Mouse (Mus musculus): ENCODE data around the gene Gucd1. TPM values are rescaled to one million over a fixed set of nuclear protein-coding genes. Genes with fewer than 3 reads are reported as not detected.

Gucd1 gene
- polyA plus RNA-seq, 1 experiment = 87.2 TPM

GRCm38 (mm10) chr10:75324391-75324790 lies 193.4 kb downstream of the Gucd1 start:
- H3K4me3 ChIP-seq (ENCODE audit: extremely low read depth, insufficient read depth, insufficient read length) = no peak overlapping the region
- H3K36me3 ChIP-seq (ENCODE audit: control insufficient read depth, insufficient read depth, low read length) = no peaks in the 10 kb centered on the region
- no peak for TF ChIP-seq CTCF (IDR thresholded peaks at IDR 0.05; ENCODE audit: extremely low read depth, insufficient read depth, insufficient read length, insufficient replicate concordance)
- no peak for TF ChIP-seq POLR2A (IDR thresholded peaks at IDR 0.05; ENCODE audit: low read depth, low read length)

DNA sequence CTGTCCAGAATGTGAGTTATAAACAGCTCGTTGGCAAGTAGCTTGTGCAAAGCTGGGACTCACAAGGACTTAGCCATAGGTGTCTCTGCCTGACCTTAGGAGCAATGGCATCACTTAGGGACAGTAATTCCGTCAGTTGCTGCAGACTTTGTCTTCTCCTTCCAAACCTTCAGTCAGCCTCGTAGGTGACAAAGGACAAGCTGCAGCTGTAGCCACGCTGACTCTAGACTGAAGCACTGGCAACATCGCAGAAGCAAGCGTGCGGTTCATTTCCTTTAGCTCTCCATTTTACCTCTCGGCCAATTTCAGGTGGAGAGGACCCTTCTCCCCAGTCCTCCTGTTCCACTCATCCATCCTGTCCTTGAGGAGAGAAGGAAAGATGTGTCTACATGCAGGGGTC lies 193.8 kb downstream of the Gucd1 start:
- no peak overlapping the region for H3K27ac ChIP-seq (ENCODE audit: insufficient read depth, low read length)
- TF ChIP-seq POLR2A (IDR thresholded peaks at IDR 0.05; ENCODE audit: low read depth, low read length) (no peak), CTCF (IDR thresholded peaks at IDR 0.05; ENCODE audit: extremely low read depth, insufficient read depth, insufficient read length, insufficient replicate concordance) (no peak)
- no peak for DNase-seq (ENCODE audit: low read depth in 1 of 2, low spot score in 2 of 2)
- 57% methylated on average over 8 of the region's 8 CpGs for WGBS
- no peak overlapping the region for H3K4me3 ChIP-seq (ENCODE audit: extremely low read depth, insufficient read depth, insufficient read length)
- H3K27me3 ChIP-seq (ENCODE audit: control insufficient read depth, insufficient read depth, low read length) = no peaks in the 10 kb centered on the region
- no peaks in the 10 kb centered on the region for H3K36me3 ChIP-seq (ENCODE audit: control insufficient read depth, insufficient read depth, low read length)
- peaks cover 44% of the 10 kb centered on the region for H3K4me1 ChIP-seq (ENCODE audit: control insufficient read depth, insufficient read depth, insufficient read length)

More at GRCm38 (mm10) chr10:75324391-75324790, 193.4 kb downstream of the Gucd1 start:
- no peak overlapping the region for H3K27ac ChIP-seq (ENCODE audit: insufficient read depth, low read length)
- 39% methylated on average over 10 of the region's 10 CpGs for WGBS
- H3K27me3 ChIP-seq (ENCODE audit: control insufficient read depth, insufficient read depth, low read length) = no peaks in the 10 kb centered on the region
- H3K4me1 ChIP-seq (ENCODE audit: control insufficient read depth, insufficient read depth, insufficient read length) = peaks cover 41% of the 10 kb centered on the region
- DNase-seq (ENCODE audit: low read depth in 1 of 2, low spot score in 2 of 2) = no peak

- Histone ChIP-seq H3K27me3 (ENCODE audit: control insufficient read depth, insufficient read depth, low read length) (no peaks in the 10 kb centered on the region), H3K4me1 (ENCODE audit: control insufficient read depth, insufficient read depth, insufficient read length) (peaks cover 48% of the 10 kb centered on the region), H3K4me3 (ENCODE audit: extremely low read depth, insufficient read depth, insufficient read length) (no peak overlapping the region), H3K36me3 (ENCODE audit: control insufficient read depth, insufficient read depth, low read length) (no peaks in the 10 kb centered on the region), H3K27ac (ENCODE audit: insufficient read depth, low read length) (no peak overlapping the region)
- WGBS = 77% methylated on average over 6 of the region's 6 CpGs
- TF ChIP-seq CTCF (IDR thresholded peaks at IDR 0.05; ENCODE audit: extremely low read depth, insufficient read depth, insufficient read length, insufficient replicate concordance) (no peak), POLR2A (IDR thresholded peaks at IDR 0.05; ENCODE audit: low read depth, low read length) (no peak)
- no peak for DNase-seq (ENCODE audit: low read depth in 1 of 2, low spot score in 2 of 2)
These were observed 194.8 kb downstream of the Gucd1 start for GRCm38 (mm10) chr10:75322966-75323365.

- Histone ChIP-seq H3K27me3 (ENCODE audit: control insufficient read depth, insufficient read depth, low read length) (peaks cover 4% of the 10 kb centered on the region; the same call in 1 of the 2 replicates), H3K4me1 (ENCODE audit: control insufficient read depth, insufficient read depth, insufficient read length) (peaks cover 44% of the 10 kb centered on the region), H3K36me3 (ENCODE audit: control insufficient read depth, insufficient read depth, low read length) (no peaks in the 10 kb centered on the region), H3K27ac (ENCODE audit: insufficient read depth, low read length) (peak overlapping the region; percentile 48; the same call in 1 of the 2 replicates), H3K4me3 (ENCODE audit: extremely low read depth, insufficient read depth, insufficient read length) (peak overlapping the region; percentile 12; the same call in 1 of the 2 replicates)
- 4% methylated on average over 4 of the region's 4 CpGs for WGBS
- peak; percentile 32 to 56 for DNase-seq (ENCODE audit: low read depth in 1 of 2, low spot score in 2 of 2)
- no peak for TF ChIP-seq CTCF (IDR thresholded peaks at IDR 0.05; ENCODE audit: extremely low read depth, insufficient read depth, insufficient read length, insufficient replicate concordance)
- no peak for TF ChIP-seq POLR2A (IDR thresholded peaks at IDR 0.05; ENCODE audit: low read depth, low read length)
These were observed 197.5 kb downstream of the Gucd1 start for GRCm38 (mm10) chr10:75320321-75320720.

DNA sequence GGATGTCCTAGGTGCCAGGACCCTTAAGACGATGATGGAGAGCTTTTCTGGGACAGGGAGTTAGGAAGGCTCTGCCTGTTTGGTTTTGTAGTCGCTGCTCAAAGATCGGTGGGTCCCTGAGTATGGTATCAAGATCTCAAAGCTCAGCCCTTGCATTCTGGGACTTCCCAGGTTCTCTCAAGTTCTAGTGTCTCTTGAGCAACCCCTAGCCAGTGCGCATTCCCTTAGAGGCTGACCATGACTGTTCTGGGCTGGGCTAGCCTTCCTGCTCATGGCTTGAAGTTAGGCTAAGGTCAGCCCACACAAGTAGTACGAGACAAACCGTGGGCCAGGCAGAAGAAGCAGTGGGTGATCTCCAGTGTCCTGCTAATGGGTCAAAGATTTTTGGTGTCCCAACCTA lies 199.6 kb downstream of the Gucd1 start:
- peak overlapping the region; percentile 87; the same call in 1 of the 2 replicates for H3K27ac ChIP-seq (ENCODE audit: insufficient read depth, low read length)
- peaks cover 36% of the 10 kb centered on the region; the same call in 1 of the 2 replicates for H3K4me1 ChIP-seq (ENCODE audit: control insufficient read depth, insufficient read depth, insufficient read length)
- TF ChIP-seq POLR2A (IDR thresholded peaks at IDR 0.05; ENCODE audit: low read depth, low read length) (no peak), CTCF (IDR thresholded peaks at IDR 0.05; ENCODE audit: extremely low read depth, insufficient read depth, insufficient read length, insufficient replicate concordance) (no peak)
- 68% methylated on average over 6 of the region's 6 CpGs for WGBS
- no peaks in the 10 kb centered on the region for H3K36me3 ChIP-seq (ENCODE audit: control insufficient read depth, insufficient read depth, low read length)
- H3K4me3 ChIP-seq (ENCODE audit: extremely low read depth, insufficient read depth, insufficient read length) = peak overlapping the region; percentile 90
- peaks cover 4% of the 10 kb centered on the region; the same call in 1 of the 2 replicates for H3K27me3 ChIP-seq (ENCODE audit: control insufficient read depth, insufficient read depth, low read length)
- DNase-seq (ENCODE audit: low read depth in 1 of 2, low spot score in 2 of 2) = no peak

DNA sequence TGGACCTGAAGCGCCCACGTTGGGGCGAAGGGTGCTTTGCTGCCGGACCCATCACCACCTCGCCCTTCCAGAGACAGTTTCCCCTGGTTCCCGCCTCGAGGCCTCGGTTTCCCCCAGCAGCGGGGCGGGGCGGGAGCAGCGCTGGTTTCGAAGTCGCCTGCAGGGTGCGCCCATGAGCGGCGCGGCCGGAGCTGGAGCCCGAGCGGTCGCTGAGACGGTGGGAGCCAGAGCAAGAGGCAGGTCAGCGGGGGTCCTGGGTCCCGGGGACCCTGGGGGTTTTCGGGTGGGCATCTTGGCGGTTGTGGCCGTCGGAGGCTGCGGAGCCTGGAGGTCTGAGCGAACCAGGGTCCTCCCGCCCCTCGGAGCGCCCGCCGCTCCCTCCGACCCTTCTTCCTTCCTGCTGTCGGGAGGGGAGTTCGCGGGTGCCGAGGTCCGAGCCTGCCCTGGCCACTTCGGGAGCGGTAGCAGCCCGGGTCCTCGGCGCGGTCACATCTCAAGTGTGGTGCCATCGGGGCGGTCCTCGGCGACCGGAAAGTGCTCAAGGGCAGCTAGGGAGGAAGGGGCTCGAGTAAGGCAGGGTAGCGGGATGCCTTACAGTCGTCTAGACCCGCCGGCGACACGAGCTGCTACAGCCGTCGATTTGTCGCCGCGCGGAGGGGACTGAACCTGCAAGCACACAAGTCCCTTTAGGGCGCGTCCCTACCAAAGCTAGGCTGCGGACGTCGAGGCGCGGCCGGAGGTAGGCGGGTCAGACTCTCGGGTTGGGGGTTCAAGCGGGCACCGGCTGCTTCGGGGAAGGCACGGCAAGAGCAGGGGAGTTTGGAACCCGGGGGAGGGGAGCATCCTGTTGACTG lies 200.6 kb downstream of the Gucd1 start:
- Histone ChIP-seq H3K27me3 (ENCODE audit: control insufficient read depth, insufficient read depth, low read length) (peaks cover 4% of the 10 kb centered on the region; the same call in 1 of the 2 replicates), H3K4me3 (ENCODE audit: extremely low read depth, insufficient read depth, insufficient read length) (peak overlapping the region; percentile 90), H3K27ac (ENCODE audit: insufficient read depth, low read length) (peak overlapping the region; percentile 87), H3K4me1 (ENCODE audit: control insufficient read depth, insufficient read depth, insufficient read length) (peaks cover 36% of the 10 kb centered on the region; the same call in 1 of the 2 replicates), H3K36me3 (ENCODE audit: control insufficient read depth, insufficient read depth, low read length) (no peaks in the 10 kb centered on the region)
- DNase-seq (ENCODE audit: low read depth in 1 of 2, low spot score in 2 of 2) = peak in 1 of 2 experiments; percentile 79
- 1% methylated on average over 68 of the region's 81 CpGs for WGBS
- TF ChIP-seq CTCF (IDR thresholded peaks at IDR 0.05; ENCODE audit: extremely low read depth, insufficient read depth, insufficient read length, insufficient replicate concordance) (peak; percentile 71), POLR2A (IDR thresholded peaks at IDR 0.05; ENCODE audit: low read depth, low read length) (peak; percentile 15; the same call in 1 of the 2 replicates)

GRCm38 (mm10) chr10:75316872-75316907 lies 201.1 kb downstream of the Gucd1 start, which contains the start of gene Adora2a:
TSS of gene Adora2a (plus strand) at chr10:75316877.
- DNase-seq (ENCODE audit: low read depth in 1 of 2, low spot score in 2 of 2) = no peak
- Histone ChIP-seq H3K36me3 (ENCODE audit: control insufficient read depth, insufficient read depth, low read length) (no peaks in the 10 kb centered on the region), H3K27me3 (ENCODE audit: control insufficient read depth, insufficient read depth, low read length) (peaks cover 4% of the 10 kb centered on the region; the same call in 1 of the 2 replicates), H3K4me3 (ENCODE audit: extremely low read depth, insufficient read depth, insufficient read length) (peak within 1 kb of the TSS; percentile 90), H3K4me1 (ENCODE audit: control insufficient read depth, insufficient read depth, insufficient read length) (peaks cover 36% of the 10 kb centered on the region; the same call in 1 of the 2 replicates), H3K27ac (ENCODE audit: insufficient read depth, low read length) (peak within 1 kb of the TSS; percentile 87)
- WGBS = 0% methylated on average over 3 of the region's 4 CpGs
- TF ChIP-seq CTCF (IDR thresholded peaks at IDR 0.05; ENCODE audit: extremely low read depth, insufficient read depth, insufficient read length, insufficient replicate concordance) (no peak), POLR2A (IDR thresholded peaks at IDR 0.05; ENCODE audit: low read depth, low read length) (no peak)
